Mouse (Mus musculus): ENCODE measurements at regions not wholly inside any gene's neighbourhood (a gene's known extent, or its start where the extent isn't known, plus 50 kb on each side); places are given as distances from the start of the nearest gene placed in this dataset.

DNA sequence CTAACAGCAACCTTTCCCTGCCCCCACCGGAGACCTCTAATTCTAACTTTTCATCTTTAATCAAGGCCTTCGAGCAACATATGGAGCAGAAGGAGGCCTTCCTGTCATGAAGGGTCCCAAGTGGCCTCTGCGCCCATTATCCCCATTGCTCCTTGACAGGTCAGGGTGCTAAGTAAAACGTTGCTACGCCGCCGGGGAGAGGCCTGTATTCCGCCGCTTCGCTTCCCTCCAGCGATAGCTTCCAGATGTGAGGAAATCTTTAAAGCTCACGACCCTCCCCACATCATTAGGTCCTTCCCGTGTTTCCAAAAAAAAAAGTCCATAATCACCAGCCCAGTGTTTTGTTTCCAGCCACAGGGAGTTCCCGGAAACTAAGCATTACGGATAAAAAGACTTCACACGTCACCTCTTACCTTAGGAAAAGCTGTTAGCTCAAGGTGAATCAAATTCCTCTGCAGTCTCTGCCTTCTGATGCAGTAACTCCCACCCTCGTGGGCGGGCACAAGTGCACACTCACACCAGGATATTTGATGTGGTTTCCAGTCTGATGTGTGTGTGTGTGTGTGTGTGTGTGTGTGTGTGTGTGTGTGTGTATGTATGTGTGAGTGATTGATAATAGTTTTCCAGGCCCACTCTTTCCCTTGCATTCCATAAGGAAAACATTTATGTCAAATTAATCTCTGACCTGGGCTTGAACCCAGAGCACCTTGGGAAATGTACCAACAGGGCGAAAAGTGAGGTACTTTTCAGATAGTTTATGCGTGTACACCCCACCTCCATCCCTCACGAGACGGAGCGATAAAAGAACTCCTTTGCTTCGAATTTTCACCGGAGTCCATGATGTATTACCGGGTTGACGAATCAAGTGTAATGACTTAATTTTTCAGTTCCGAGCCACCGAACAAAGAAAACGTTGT is 107.5 kb downstream of the Gm45692 start:
- no peak for TF ChIP-seq POLR2A (IDR thresholded peaks at IDR 0.05; ENCODE audit: borderline replicate concordance, low read depth, low read length)
- no peak for TF ChIP-seq CTCF (IDR thresholded peaks at IDR 0.05; ENCODE audit: low read depth, low read length)
- Histone ChIP-seq H3K4me1 (ENCODE audit: control insufficient read depth, insufficient read depth, low read length) (no peaks in the 10 kb centered on the region), H3K4me3 (ENCODE audit: insufficient read depth, low read length) (no peak overlapping the region), H3K27ac (ENCODE audit: insufficient read depth, low read depth, low read length) (no peak overlapping the region)

DNA sequence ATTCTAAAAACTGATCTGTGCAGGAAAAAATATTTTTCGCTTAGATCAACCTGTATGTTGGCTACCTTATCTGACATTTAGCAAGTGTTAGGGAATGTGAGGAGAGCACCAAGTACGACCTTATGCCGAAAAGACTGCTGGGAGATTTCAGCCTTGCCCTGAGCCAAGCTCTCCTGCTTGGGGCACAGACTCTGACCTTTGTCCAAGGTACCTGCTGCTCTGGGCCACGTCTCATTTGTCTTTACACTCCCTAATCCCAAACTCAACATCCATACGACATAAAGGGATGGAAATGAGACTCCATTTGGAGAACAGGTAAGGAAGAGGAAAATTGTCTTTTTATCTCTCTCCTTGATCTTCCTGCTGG is 108.2 kb downstream of the Gm45692 start:
- H3K4me1 ChIP-seq (ENCODE audit: control insufficient read depth, insufficient read depth, low read length): no peaks in the 10 kb centered on the region
- H3K4me3 ChIP-seq (ENCODE audit: insufficient read depth, low read length): no peak overlapping the region
- TF ChIP-seq POLR2A (IDR thresholded peaks at IDR 0.05; ENCODE audit: borderline replicate concordance, low read depth, low read length) (no peak), CTCF (IDR thresholded peaks at IDR 0.05; ENCODE audit: low read depth, low read length) (no peak)
- no peak overlapping the region for H3K27ac ChIP-seq (ENCODE audit: insufficient read depth, low read depth, low read length)

DNA sequence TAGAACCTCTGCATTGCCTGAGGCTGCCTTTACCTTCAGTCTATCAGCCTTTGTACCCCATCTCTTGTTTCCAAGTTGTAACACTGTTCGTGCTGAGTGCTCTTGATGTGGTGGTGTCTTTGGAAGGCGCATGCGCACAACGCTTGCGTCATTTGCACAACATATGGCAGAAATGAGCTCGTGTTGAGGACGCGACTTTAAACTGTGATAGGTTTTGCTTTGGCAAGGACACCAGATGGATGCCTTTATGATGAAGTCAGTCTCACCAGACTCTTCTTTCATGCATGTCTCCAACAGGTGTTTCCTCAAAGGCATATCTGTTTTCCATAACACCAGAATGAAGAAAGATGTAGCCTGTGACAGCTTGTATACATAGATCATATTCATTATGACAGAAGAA is 110.2 kb downstream of the Gm45692 start:
- no peak for TF ChIP-seq POLR2A (IDR thresholded peaks at IDR 0.05; ENCODE audit: borderline replicate concordance, low read depth, low read length)
- no peak for TF ChIP-seq CTCF (IDR thresholded peaks at IDR 0.05; ENCODE audit: low read depth, low read length)
- Histone ChIP-seq H3K27ac (ENCODE audit: insufficient read depth, low read depth, low read length) (no peak overlapping the region), H3K4me3 (ENCODE audit: insufficient read depth, low read length) (no peak overlapping the region), H3K4me1 (ENCODE audit: control insufficient read depth, insufficient read depth, low read length) (no peaks in the 10 kb centered on the region)

DNA sequence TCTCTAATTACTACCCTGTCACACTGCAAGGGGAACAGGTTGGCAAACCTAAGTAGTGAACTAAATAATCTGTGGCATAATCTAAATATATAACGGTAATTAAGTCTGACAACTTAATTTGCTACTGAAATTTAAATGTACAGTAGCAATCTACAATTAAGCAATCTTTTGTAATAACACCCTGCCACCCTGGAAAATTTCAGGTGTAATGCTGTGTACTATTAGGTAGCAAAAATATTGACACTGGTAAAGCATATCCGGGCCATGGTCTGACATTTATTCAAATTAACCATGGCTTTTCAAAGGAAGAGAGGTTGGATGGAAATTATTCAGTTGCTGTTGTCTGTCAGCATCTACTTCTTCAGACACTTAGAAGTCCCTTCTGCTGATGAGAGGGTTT is 119.7 kb downstream of the Gm45692 start:
- TF ChIP-seq POLR2A (IDR thresholded peaks at IDR 0.05; ENCODE audit: borderline replicate concordance, low read depth, low read length) (no peak), CTCF (IDR thresholded peaks at IDR 0.05; ENCODE audit: low read depth, low read length) (no peak)
- no peak overlapping the region for H3K4me3 ChIP-seq (ENCODE audit: insufficient read depth, low read length)
- H3K4me1 ChIP-seq (ENCODE audit: control insufficient read depth, insufficient read depth, low read length): peaks cover 10% of the 10 kb centered on the region
- no peak overlapping the region for H3K27ac ChIP-seq (ENCODE audit: insufficient read depth, low read depth, low read length)

DNA sequence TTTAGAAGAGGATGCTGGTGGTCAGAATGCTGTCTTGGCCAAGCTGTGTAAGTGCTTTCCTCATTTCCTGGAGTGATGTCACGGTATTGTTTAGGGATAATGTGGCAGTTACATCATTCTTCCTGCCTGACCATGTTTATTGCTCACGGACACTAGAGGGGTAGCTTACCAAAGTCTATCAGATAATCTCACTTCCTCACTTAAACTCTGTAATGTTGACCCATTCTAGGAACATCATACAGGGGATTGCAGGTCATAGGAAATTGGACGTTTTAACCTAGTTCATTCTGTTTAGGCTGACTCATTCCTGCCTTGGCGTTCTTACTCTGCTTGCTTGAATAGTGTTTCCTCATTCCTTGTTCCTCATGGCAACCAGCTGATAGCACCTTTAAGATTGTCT is 120.3 kb downstream of the Gm45692 start:
- Histone ChIP-seq H3K27ac (ENCODE audit: insufficient read depth, low read depth, low read length) (no peak overlapping the region), H3K4me1 (ENCODE audit: control insufficient read depth, insufficient read depth, low read length) (peaks cover 10% of the 10 kb centered on the region), H3K4me3 (ENCODE audit: insufficient read depth, low read length) (no peak overlapping the region)
- no peak for TF ChIP-seq POLR2A (IDR thresholded peaks at IDR 0.05; ENCODE audit: borderline replicate concordance, low read depth, low read length)
- no peak for TF ChIP-seq CTCF (IDR thresholded peaks at IDR 0.05; ENCODE audit: low read depth, low read length)

DNA sequence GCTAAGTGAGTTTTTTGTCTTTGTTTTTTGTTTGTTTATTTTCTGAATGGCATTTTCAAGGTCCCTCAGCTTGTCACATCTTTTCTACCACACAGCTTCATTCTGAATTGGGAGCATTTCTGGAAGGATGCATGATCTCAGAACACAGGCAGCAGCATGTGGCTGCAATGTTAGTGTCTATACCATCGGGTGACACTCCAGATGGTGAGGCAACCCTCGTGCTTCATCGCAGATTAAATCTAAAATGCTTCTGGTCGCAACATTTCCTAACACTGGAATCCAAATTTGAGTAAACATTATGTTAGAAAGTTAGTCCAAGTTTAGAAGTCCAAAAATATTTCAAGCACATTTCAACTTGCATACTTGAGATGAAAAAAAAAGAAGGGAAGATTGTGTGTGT is 124.4 kb downstream of the Gm45692 start:
- Histone ChIP-seq H3K4me3 (ENCODE audit: insufficient read depth, low read length) (no peak overlapping the region), H3K4me1 (ENCODE audit: control insufficient read depth, insufficient read depth, low read length) (peaks cover 10% of the 10 kb centered on the region), H3K27ac (ENCODE audit: insufficient read depth, low read depth, low read length) (no peak overlapping the region)
- TF ChIP-seq CTCF (IDR thresholded peaks at IDR 0.05; ENCODE audit: low read depth, low read length) (no peak), POLR2A (IDR thresholded peaks at IDR 0.05; ENCODE audit: borderline replicate concordance, low read depth, low read length) (no peak)

DNA sequence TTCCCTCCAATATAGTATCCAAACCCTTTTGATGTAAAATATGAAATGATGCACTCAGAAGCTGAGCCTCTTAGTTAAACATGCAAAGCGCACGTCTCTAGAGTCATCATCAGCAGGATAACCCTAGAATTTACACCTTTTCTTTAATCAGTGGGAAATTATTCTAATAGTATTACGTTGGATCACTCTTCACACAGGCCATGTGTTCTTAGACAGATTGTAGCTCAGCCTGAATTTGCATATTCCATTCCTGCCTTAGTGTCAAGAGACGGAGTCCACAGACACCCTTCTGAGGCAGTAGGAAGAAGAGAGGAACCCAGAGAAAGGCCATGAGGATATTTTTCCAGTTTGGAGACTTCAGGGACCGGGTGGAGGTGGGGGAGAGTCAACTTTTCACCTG is 125.0 kb downstream of the Gm45692 start:
- TF ChIP-seq CTCF (IDR thresholded peaks at IDR 0.05; ENCODE audit: low read depth, low read length): no peak
- TF ChIP-seq POLR2A (IDR thresholded peaks at IDR 0.05; ENCODE audit: borderline replicate concordance, low read depth, low read length): no peak
- H3K27ac ChIP-seq (ENCODE audit: insufficient read depth, low read depth, low read length): no peak overlapping the region

DNA sequence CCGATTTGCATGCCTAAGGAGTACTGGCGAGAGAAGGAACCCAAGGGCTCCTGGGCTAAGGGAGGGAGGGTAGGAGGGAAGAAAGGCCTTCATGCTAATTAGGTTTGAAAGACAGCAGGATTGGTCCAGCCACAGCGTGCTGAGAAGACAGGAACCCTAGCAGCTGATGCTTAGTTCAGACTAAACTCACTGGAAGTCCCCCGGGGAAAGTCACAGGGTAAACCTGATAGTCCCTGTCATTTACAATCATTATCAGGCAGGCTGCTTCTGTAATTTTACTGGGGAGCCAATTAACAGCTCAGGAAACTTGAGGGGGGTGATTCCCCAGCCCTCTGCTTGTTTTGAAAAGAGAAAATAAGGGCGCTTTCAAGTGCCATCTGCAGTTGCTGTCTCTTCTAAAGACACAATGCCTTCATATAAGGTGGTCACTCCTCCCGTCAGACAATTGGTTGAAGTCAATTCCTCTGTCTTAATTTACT is 135.9 kb downstream of the Gm45692 start:
- TF ChIP-seq CTCF (IDR thresholded peaks at IDR 0.05; ENCODE audit: low read depth, low read length): no peak
- no peak for TF ChIP-seq POLR2A (IDR thresholded peaks at IDR 0.05; ENCODE audit: borderline replicate concordance, low read depth, low read length)
- Histone ChIP-seq H3K4me3 (ENCODE audit: insufficient read depth, low read length) (no peak overlapping the region), H3K4me1 (ENCODE audit: control insufficient read depth, insufficient read depth, low read length) (no peaks in the 10 kb centered on the region), H3K27ac (ENCODE audit: insufficient read depth, low read depth, low read length) (no peak overlapping the region)

More for the DNA sequence above, 125.0 kb downstream of the Gm45692 start:
- Histone ChIP-seq H3K4me3 (ENCODE audit: insufficient read depth, low read length) (no peak overlapping the region), H3K4me1 (ENCODE audit: control insufficient read depth, insufficient read depth, low read length) (peaks cover 6% of the 10 kb centered on the region)

DNA sequence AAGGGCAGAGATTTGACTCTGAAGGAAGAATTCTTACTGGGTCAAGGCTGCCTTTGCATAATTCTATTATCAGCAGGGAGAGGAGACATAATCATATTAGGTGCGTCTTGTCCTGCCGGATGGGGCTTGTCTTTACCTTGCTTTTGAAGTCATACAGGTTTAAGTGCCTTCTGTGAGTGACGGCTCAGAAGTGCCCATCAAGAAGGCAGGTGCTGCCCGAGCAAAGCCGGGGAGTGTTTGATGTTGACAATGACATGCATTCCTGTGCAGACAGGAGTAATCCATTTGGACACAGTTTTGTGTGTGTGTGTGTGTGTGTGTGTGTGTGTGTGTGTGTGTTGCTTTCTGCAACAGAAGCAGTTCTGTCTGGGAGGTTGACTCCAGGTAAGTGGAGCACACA is 141.0 kb downstream of the Gm45692 start:
- TF ChIP-seq CTCF (IDR thresholded peaks at IDR 0.05; ENCODE audit: low read depth, low read length) (no peak), POLR2A (IDR thresholded peaks at IDR 0.05; ENCODE audit: borderline replicate concordance, low read depth, low read length) (no peak)
- no peak overlapping the region for H3K4me3 ChIP-seq (ENCODE audit: insufficient read depth, low read length)
- H3K27ac ChIP-seq (ENCODE audit: insufficient read depth, low read depth, low read length): no peak overlapping the region
- no peaks in the 10 kb centered on the region for H3K4me1 ChIP-seq (ENCODE audit: control insufficient read depth, insufficient read depth, low read length)

DNA sequence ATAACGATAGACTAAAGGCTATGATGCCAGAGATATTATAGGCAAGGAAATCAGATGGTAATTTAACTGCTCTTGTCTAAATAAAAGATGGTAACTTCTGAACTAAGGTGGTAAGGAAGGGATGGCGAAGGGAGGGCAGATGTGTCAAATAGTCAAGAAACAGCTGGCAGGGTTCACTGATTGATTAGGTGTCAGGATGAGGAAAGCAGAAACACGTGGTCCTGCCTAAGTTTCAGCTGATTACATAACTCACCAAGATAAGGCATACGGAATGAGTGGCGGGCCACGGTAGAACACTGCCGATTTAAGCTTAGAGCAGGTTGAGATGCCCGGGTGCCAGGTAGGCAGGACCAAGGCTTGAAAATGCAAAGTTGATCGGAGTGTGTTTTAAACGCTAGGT is 143.2 kb downstream of the Gm45692 start:
- no peak overlapping the region for H3K4me3 ChIP-seq (ENCODE audit: insufficient read depth, low read length)
- H3K4me1 ChIP-seq (ENCODE audit: control insufficient read depth, insufficient read depth, low read length): no peaks in the 10 kb centered on the region
- TF ChIP-seq CTCF (IDR thresholded peaks at IDR 0.05; ENCODE audit: low read depth, low read length) (no peak), POLR2A (IDR thresholded peaks at IDR 0.05; ENCODE audit: borderline replicate concordance, low read depth, low read length) (no peak)
- no peak overlapping the region for H3K27ac ChIP-seq (ENCODE audit: insufficient read depth, low read depth, low read length)
